Mouse (Mus musculus) kidney, adult 18-20 months (tissue): ENCODE data around the gene Tenm3.
A peak's percentile ranks its signal among the peaks of the same experiment; 100 is the strongest.

Experiments
- DNase-seq: peaks from one replicate; pipeline ENCODE4 v3.0.0; 2021

Tenm3 gene

GRCm38 (mm10) chr8:48740147-48740881 lies 103.4 kb downstream of the Tenm3 start:
- no peak for DNase-seq

GRCm38 (mm10) chr8:48733731-48734130 lies 110.0 kb downstream of the Tenm3 start:
- no peak for DNase-seq

GRCm38 (mm10) chr8:48733057-48733456 lies 110.7 kb downstream of the Tenm3 start:
- DNase-seq: no peak

DNA sequence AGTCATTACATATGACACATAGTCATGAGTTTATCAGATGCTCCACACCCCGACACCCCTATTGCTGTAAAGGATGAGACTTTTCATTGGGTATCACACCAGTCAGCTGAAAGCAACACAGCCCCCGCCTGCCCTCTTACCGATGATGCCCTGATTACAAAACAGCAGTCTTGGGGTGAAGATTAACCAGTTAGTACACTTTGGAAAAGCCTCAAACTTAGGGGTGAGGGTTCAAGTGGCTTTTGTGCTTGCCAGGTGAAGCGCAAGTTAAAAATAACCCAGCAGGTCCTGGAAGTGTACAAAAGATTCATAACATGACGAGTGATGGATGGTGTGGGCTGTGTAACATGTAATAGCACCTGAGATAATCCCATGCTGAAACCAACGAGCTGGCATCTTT lies 113.0 kb downstream of the Tenm3 start:
- peak; percentile 46 for DNase-seq

DNA sequence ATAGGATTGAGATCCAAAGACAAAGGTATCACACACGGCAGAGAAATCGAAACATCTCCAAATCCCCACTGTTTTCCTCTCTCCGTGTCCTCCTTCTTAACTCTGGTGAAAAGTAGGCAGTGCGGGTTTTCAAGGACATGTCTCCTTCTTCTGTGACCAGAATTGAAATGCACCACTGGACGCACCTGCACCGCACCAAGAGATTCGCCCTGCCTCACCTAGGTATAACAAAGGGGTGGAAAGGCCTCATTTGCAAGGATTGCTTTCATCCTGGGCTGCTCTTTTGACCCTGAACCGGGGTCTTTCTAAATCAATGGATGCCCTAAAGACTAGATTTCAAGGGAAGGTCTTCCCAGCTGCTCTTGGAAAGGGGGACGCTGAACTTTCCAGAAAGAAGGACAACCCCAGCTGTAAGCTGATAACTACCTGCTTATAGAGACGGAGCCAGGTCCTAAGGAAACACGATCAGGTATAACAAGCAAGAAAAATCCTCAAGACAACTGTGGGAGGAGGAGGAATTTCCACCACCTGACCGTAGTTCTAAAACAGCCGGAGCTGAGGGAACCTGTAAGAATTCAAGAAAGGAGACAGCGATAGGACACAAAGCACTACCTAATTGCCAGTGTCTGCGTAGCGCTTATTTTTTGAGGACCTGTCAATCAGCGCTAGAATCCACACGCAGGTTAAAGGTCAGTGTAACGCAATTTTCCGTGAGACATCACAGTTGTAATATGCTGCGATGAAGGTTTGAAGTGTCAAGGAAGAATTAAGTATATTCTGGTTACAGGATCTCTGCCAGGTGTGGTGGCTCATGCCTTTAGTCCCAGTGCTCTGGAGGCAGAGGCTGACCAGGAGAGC lies 114.7 kb downstream of the Tenm3 start:
- DNase-seq: no peak

GRCm38 (mm10) chr8:48728006-48728405 lies 115.7 kb downstream of the Tenm3 start:
- DNase-seq: no peak

DNA sequence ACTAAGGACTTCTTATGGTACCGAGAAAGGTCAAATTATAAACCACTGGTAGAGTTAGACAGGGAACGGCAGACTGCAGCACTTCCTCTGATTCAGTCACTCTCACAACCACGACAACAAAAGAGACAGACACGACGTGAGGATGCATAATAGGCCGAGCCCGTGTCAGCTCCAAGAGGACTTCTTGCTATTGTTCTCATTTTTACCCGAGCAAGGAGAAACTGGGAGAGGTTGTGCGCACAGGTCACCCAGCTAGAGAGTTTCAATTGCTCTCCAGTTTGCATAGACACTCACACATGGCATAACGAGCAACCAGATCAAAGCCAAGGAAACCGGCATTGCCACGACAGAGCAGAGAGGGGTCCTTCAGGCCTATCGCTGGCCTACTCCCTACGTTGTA lies 121.0 kb downstream of the Tenm3 start:
- no peak for DNase-seq

DNA sequence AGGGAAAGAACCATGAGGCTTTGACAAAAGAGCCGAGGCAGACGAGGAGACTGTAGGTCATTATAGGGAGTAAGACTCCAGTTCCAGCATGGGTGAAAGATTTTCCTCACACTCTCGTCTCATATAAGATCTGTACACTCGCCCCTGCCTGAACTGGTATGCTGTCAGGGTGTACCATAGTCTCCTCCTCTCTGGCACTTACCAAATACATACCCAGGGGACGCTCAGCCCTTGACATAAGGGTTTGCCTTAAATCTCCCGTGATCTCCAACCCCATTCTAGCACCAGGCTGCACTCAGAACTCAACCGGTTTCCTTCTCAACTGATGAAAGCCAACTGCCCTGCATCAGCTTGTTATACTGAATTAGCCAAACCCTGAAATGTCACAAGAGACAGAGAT lies 121.4 kb downstream of the Tenm3 start:
- DNase-seq: no peak

DNA sequence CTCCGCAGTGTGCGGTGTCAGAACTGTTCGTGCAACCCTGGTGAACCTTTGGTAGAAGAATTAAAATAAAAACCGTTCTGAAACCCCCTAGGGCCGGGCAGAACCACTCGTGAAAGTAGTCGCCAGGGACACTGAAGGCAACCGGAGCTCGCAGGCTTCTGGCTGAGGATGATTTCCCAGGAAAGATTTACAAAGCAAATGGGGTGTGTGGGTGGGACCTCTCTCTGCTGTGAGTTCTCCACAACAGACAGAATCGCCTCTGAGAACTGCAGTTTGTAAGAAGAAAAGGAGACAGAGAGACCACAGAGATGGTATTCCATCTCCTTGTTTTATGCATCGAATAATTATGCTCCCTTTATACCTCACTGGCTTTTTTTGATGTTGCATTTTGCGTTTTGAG lies 122.4 kb downstream of the Tenm3 start:
- DNase-seq: no peak

DNA sequence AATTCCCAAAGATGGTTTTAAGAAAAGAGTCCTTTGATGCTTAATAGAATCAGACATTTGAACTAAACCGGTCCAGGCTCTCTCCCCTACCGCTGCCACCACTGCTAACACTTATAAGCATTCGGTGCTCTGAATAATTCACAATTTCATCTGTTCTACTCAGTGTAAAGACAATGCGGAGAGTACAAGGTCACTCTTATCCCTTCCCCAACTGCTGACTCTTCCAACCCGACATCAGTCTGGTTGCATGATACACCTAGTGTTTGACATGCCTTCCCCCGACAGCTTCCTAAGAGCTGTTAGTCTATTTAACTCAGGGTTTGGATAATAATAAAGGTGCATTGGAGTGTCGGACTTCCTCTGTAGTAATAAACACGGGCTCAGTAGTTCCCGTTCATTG lies 128.1 kb downstream of the Tenm3 start:
- DNase-seq: no peak

DNA sequence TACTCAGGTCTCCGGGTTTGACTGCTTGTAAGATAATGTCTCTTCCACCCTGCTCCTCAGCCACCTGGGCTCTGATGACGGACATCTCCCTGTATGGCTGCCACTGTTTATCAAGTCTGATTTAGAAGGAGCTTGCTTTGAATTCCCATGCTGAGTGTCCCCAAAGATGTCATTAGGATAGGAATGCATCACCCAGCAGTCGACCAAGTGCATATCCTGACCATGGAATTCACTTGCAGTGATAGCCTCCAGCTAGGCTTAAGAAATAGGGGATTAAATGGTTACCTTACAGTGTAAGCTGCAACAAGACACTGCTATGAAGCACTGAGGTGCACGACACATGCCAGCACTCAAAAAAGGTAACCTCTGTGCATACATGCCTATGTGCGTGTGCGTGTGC lies 137.1 kb downstream of the Tenm3 start:
- DNase-seq: no peak

DNA sequence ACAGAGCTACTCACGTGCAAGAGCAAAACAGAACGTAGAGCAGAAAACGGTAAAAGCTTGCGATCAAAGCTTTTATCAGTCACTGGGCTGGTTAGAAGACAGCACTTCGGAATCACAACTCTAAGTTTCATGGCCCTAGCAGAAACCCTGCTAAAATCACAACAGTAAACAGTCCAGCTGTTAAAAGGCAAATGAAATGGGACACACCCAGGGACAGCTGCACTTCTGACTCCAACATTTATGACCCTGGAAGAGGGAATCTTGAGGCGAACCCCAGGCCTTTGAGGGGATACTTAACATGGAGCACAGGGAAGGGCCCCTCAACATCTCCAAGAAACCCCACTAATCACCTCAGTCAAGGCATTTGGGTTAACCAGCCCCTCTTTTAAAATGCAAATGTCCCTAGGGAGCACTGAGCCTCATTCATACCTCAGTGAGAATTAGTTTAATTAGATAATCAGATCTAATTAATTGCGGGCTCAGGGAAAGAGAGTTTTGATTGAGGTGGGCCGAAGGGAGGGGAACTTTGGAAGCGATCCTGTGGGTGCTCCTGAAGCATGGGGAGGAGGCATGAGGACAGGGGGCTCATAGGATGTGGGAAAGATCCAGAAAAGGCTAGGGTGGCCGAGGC lies 138.8 kb downstream of the Tenm3 start:
- no peak for DNase-seq

GRCm38 (mm10) chr8:48704485-48704884 lies 139.3 kb downstream of the Tenm3 start:
- no peak for DNase-seq

DNA sequence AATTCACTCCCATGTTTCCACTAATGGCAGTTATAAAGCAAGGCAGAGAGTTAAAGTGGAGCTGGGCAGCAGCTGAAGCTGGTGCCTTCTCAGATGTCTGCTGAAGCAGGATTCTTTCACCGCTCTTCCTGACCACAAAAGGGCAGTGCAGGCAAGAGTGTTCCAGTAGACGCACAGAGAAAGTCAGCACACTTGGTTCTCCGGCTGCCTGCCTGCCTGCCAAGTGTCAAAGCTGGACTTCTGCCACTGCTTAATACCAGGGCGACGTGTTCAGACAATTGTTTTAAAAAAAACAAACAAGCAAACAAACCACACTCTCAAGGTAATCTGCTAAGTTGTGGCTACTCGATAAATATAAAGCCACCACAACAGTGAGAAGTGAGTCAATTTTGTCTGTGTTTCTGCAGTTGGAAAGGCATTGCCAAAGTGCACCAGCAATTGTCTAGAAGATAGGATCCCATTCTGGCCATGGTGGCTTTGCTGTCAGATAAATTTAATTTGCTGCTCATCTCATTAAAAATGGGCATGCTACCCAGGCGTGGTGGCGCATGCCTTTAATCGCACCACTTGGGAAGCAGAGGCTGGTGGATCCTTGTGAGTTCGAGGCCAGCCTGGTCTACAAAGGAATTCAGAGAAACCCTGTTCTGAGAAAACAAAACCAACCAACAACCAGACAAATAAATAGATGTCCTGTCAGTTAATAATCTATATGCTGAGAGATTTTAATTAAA lies 152.9 kb downstream of the Tenm3 start:
- DNase-seq: peak; percentile 34

- no peak for DNase-seq
These were observed 155.0 kb downstream of the Tenm3 start for GRCm38 (mm10) chr8:48688706-48689105.

- DNase-seq: no peak
These were observed 155.6 kb downstream of the Tenm3 start for GRCm38 (mm10) chr8:48688188-48688587.

DNA sequence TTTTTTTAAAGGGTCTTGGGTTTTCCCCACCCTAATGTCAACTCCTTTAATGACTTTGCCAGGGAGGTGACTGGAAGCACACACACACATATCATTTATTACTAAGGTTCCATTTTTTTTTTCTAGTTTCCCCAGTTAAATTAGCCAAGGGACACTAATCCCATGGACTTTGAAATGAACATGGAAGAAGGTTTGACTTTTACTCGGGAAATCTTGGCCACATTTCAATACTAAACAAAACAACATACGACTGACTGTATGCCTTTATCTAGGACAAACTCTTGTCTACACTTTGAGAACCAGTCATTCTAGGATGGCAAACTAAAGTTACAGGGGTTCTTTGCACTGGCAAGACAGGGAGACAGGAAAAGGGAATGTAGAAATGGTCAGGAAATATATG lies 170.3 kb downstream of the Tenm3 start:
- DNase-seq: no peak

DNA sequence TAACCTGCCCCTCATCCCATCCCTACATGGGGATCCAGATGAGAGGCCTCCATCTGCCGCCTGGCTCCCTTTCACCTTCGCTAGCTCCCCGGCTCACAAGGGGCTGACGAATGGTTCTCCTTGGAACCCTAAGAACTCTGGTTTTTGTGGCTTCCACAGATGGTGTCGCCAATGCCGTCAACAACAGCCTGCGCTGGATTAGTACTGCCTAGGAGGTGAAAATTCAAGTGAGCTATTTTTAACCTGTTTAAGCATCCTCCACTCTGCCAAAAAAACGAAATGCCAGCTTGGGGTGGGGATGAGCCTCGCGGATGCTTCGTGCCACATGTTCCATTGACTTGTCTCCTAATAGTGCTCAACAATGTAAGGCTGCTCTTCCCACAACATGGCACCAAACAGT lies 171.3 kb downstream of the Tenm3 start:
- no peak for DNase-seq

GRCm38 (mm10) chr8:48671318-48671717 lies 172.4 kb downstream of the Tenm3 start:
- no peak for DNase-seq

GRCm38 (mm10) chr8:48670895-48671294 lies 172.9 kb downstream of the Tenm3 start:
- DNase-seq: no peak

DNA sequence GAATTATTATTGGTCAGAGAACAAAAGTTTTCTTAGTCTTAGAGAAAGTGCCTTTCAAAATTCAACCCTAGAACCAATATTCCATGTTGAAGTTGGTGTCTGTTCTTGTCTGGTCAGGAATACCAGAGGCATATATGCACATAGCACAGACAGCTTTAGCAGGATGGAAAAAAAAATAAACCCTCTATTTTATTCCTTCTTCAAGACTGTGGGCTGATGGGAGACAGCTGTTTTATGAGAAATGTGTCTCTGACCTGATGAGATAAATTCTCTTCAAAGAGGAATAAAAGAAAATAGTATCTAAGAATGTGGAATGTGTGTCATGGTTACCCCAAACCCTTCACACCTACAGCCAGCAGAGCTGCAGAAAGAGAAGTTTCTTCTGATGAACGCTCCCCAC lies 173.4 kb downstream of the Tenm3 start:
- no peak for DNase-seq

DNA sequence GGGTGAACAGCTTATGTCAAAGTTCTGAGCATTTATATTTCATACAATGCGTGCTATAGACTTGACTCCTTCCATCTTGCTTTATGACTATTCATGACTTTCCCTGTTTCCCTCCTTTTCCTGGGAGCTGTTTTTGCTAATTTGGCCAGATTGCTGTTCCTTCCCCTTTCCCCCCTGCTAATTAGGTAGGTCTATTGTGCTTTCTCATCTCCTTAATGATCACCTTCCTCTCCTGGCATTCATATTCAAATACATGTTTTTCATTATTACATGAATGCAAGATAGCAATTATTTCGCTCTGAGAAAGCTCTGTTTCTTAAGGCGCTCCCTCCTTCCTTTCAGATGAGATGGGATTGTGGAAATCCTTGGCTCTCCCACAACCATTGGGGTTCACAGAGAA lies 178.6 kb downstream of the Tenm3 start:
- DNase-seq: no peak

DNA sequence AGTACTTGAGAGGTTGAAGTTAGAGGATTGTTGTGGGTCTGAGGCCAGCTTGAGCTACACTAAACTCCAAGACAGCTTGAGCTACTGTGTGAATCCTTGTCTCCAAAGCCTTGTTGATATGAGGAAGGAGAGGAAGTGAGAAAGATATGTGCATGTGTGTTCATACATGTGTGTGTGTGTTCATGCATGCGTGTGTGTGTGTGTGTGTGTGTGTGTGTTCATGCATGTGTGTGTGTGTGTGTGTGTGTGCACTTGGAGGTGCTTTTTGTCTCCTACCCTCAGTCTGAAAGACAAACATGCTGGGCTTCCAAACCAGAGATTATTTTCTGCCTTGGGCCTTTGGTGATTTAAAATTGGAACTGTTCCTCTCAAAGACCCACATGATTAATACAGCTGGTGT lies 184.5 kb downstream of the Tenm3 start:
- DNase-seq: no peak
